Mouse (Mus musculus): ENCODE data around the gene Tbxas1.

DNA sequence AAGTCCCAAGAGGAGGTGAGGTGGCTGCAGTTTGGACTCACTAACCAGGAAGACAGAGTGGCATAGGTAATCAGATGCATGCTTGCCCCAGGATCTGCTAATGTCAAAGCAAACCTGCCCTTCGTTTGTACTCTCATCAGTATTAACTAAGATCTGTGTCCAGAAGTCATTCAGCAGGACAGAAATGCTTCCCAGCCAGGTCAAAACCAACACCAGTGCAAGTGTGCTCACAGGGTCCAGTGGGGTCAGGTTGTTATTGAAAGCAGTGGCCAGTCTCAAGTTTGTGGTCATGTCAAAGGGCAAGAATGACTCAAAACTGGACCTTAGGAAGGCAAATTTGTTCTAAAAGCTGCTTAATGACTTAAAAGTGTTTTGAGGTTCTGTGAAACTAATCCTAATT is 8.8 kb upstream of the Tbxas1 start:
- TF ChIP-seq POLR2A (IDR thresholded peaks at IDR 0.05; ENCODE audit: borderline replicate concordance, insufficient read depth, low read length) (no peak), CTCF (IDR thresholded peaks at IDR 0.05; ENCODE audit: borderline replicate concordance, insufficient read depth, low read depth, low read length) (no peak)

Measured in cerebellum, adult 2 months (tissue).